Mouse (Mus musculus) c-Kit-negative CD71-positive TER-119-positive erythroid progenitor cells, embryonic 14.5 days (primary cell): ENCODE measurements around the gene Eml4.
A peak's percentile ranks its signal among the peaks of the same experiment; 100 is the strongest.

Experiments
- DNase-seq: peaks from one replicate; pipeline ENCODE4 v3.0.0-alpha.2; 2013; ENCODE audit warnings: low read depth, low spot score

Eml4 gene

GRCm38 (mm10) chr17:83379366-83379765, 28.6 kb downstream of the Eml4 start:
- no peak for DNase-seq

- DNase-seq, result no peak
Observed at GRCm38 (mm10) chr17:83379791-83380190, 29.1 kb downstream of the Eml4 start.

- DNase-seq, result no peak
Observed at GRCm38 (mm10) chr17:83382752-83383151, 32.0 kb downstream of the Eml4 start.

- no peak for DNase-seq
Observed at GRCm38 (mm10) chr17:83384981-83385380, 34.2 kb downstream of the Eml4 start.

- DNase-seq, result peak; percentile 6
Observed at GRCm38 (mm10) chr17:83387161-83387560, 36.4 kb downstream of the Eml4 start.

- no peak for DNase-seq
Observed at GRCm38 (mm10) chr17:83394013-83394412, 43.3 kb downstream of the Eml4 start.

GRCm38 (mm10) chr17:83397571-83398100, 46.9 kb downstream of the Eml4 start:
- DNase-seq, result no peak

GRCm38 (mm10) chr17:83398756-83399155, 48.0 kb downstream of the Eml4 start:
- DNase-seq, result no peak

GRCm38 (mm10) chr17:83430607-83431006, 79.9 kb downstream of the Eml4 start:
- no peak for DNase-seq

GRCm38 (mm10) chr17:83443406-83443805, 92.7 kb downstream of the Eml4 start:
- DNase-seq, result no peak

- no peak for DNase-seq
Observed at GRCm38 (mm10) chr17:83449583-83449982, 98.9 kb downstream of the Eml4 start.

- no peak for DNase-seq
Observed at GRCm38 (mm10) chr17:83451367-83451766, 100.6 kb downstream of the Eml4 start.

GRCm38 (mm10) chr17:83451796-83452195, 101.1 kb downstream of the Eml4 start:
- no peak for DNase-seq

GRCm38 (mm10) chr17:83452451-83452850, 101.7 kb downstream of the Eml4 start:
- no peak for DNase-seq

- DNase-seq, result no peak
Observed at GRCm38 (mm10) chr17:83453587-83453986, 102.9 kb downstream of the Eml4 start.

- no peak for DNase-seq
Observed at GRCm38 (mm10) chr17:83457271-83457670, 106.5 kb downstream of the Eml4 start.

- DNase-seq, result no peak
Observed at GRCm38 (mm10) chr17:83465969-83466368, 115.2 kb downstream of the Eml4 start.

GRCm38 (mm10) chr17:83466697-83467251, 116.0 kb downstream of the Eml4 start:
- no peak for DNase-seq

- no peak for DNase-seq
Observed at GRCm38 (mm10) chr17:83469586-83469985, 118.9 kb downstream of the Eml4 start.

GRCm38 (mm10) chr17:83477089-83477488, 126.4 kb downstream of the Eml4 start:
- DNase-seq, result no peak

- no peak for DNase-seq
Observed at GRCm38 (mm10) chr17:83481551-83481950, 130.8 kb downstream of the Eml4 start.

- no peak for DNase-seq
Observed at GRCm38 (mm10) chr17:83482817-83483536, 132.2 kb downstream of the Eml4 start.

- no peak for DNase-seq
Observed at GRCm38 (mm10) chr17:83483784-83484183, 133.1 kb downstream of the Eml4 start.
